Mouse (Mus musculus) forebrain, postnatal 0 days (tissue): ENCODE data around the gene Arsg. TPM values are rescaled to one million over a fixed set of nuclear protein-coding genes. Genes with fewer than 3 reads are reported as not detected.
"Not testable (repeated sequence)": the region's sequence is repeated elsewhere in the genome, so short reads cannot be mapped to it uniquely, and the experiment has no call there.

Experiments used
- ATAC-seq: fragments of 200-750 bp; cut with Nextera tagmentation; 2 replicates; pipeline ENCODE4 v1.8.0; 2017; ENCODE audit warnings: mild to moderate bottlenecking, moderate library complexity
- DNase-seq: peaks from one replicate; pipeline ENCODE4 v3.0.0-alpha.2; 2015
- H3K27ac ChIP-seq: fragments of 300-500 bp; sonication (generic); 2 replicates; pipeline ENCODE4 v1.5.1; 2014; ENCODE audit warnings: low read depth, mild to moderate bottlenecking, antibody characterized with exemption, low read length, moderate library complexity, mixed read lengths
- H3K27me3 ChIP-seq: fragments of 300-500 bp; sonication (generic); 2 replicates; pipeline ENCODE4 v1.6.1; 2014; ENCODE audit warnings: mild to moderate bottlenecking, low read length, mixed read lengths; ENCODE audit not compliant: insufficient read depth
- H3K36me3 ChIP-seq: fragments of 300-500 bp; sonication (generic); 2 replicates; pipeline ENCODE4 v1.6.1; 2014; ENCODE audit warnings: mild to moderate bottlenecking, moderate library complexity; ENCODE audit not compliant: insufficient read depth
- H3K4me1 ChIP-seq: fragments of 300-500 bp; sonication (generic); 2 replicates; pipeline ENCODE4 v1.6.1; 2014; ENCODE audit warnings: antibody characterized with exemption; ENCODE audit not compliant: insufficient read depth
- H3K4me2 ChIP-seq: fragments of 300-500 bp; sonication (generic); 2 replicates; pipeline ENCODE4 v1.6.1; 2014; ENCODE audit warnings: low read depth, mild to moderate bottlenecking, moderate library complexity
- H3K4me3 ChIP-seq: fragments of 300-500 bp; sonication (generic); 2 replicates; pipeline ENCODE4 v1.5.1; 2014; ENCODE audit warnings: low read depth, low read length, mixed read lengths
- H3K9ac ChIP-seq: fragments of 300-500 bp; sonication (generic); 2 replicates; pipeline ENCODE4 v1.6.1; 2014; ENCODE audit warnings: mild to moderate bottlenecking
- H3K9me3 ChIP-seq: fragments of 300-500 bp; sonication (generic); 2 replicates; pipeline ENCODE4 v1.6.1; 2016; ENCODE audit warnings: low read length
- CTCF ChIP-seq: sonication (generic); IDR thresholded peaks from 2 replicates; pipeline ENCODE4 v1.5.1; 2016; ENCODE audit warnings: antibody characterized with exemption, control low read depth, low read depth
- WGBS: fragments of 180-500 bp; shearing (Covaris S2); extraction: QIAGEN DNeasy Blood & Tissue Kit; methylation state at CpG from one replicate; pipeline ENCODE4 v1.1.7; 2014; 5-methylcytosine and 5-hydroxymethylcytosine counted together
- microRNA-seq, 2 experiments: library from miRNA; unstranded; fragments of <30 nt; microRNA quantifications; one replicate each; pipeline ENCODE4; 2016
- polyA plus RNA-seq: library from polyadenylated mRNA; unstranded; fragments of >200 nt; fragmentation: Nextera tagmentation; extraction: Ambion mirVana; gene quantifications from 2 replicates; pipeline ENCODE4 v1.2.1, GENCODE M21; 2015
- total RNA-seq: library from RNA; depleted of rRNA; stranded (reverse); fragments of >200 nt; gene quantifications from 2 replicates; pipeline ENCODE4 v1.2.3, GENCODE M21; 2014; rRNA removed

Arsg gene
- total and polyA plus RNA-seq, 2 experiments from 2014 or later = 5.3 to 7.8 TPM

GRCm38 (mm10) chr11:109616766-109617165, 143.6 kb downstream of the Arsg start:
- H3K4me2 ChIP-seq = no peak overlapping the region
- ATAC-seq (no peak), DNase-seq (no peak)
- H3K4me3 ChIP-seq = no peak overlapping the region
- 0 out of 2 replicates have a peak overlapping the region, but pooled peaks have one; percentile 40 for H3K27ac ChIP-seq
- H3K27me3 ChIP-seq = no peaks in the 10 kb centered on the region
- no peak overlapping the region; the same call in 1 of the 2 replicates for H3K9ac ChIP-seq
- no peaks in the 10 kb centered on the region for H3K9me3 ChIP-seq
- no peaks in the 10 kb centered on the region for H3K36me3 ChIP-seq
- 38% methylated on average over 4 of the region's 4 CpGs for WGBS
- H3K4me1 ChIP-seq = 0 out of 2 replicates have a peak, but pooled peaks cover 4% of the 10 kb centered on the region
- TF ChIP-seq CTCF = no peak

GRCm38 (mm10) chr11:109619055-109619454, 145.9 kb downstream of the Arsg start:
- H3K4me3 ChIP-seq, H3K36me3 ChIP-seq, ATAC-seq, H3K27ac ChIP-seq, H3K4me2 ChIP-seq, H3K4me1 ChIP-seq, DNase-seq, H3K27me3 ChIP-seq, H3K9me3 ChIP-seq, H3K9ac ChIP-seq: not testable (repeated sequence)
- peak; percentile 53 for TF ChIP-seq CTCF
- whole genome bisulfite sequencing = 39% methylated on average over 8 of the region's 8 CpGs

GRCm38 (mm10) chr11:109620356-109620755, 147.2 kb downstream of the Arsg start:
- Histone ChIP-seq H3K9ac (no peak overlapping the region), H3K27me3 (no peaks in the 10 kb centered on the region), H3K9me3 (no peaks in the 10 kb centered on the region), H3K27ac (no peak overlapping the region), H3K4me1 (no peaks in the 10 kb centered on the region), H3K4me3 (no peak overlapping the region), H3K4me2 (no peak overlapping the region), H3K36me3 (no peaks in the 10 kb centered on the region)
- DNase-seq (no peak), ATAC-seq (no peak)
- WGBS = 86% methylated on average over 6 of the region's 6 CpGs
- no peak for TF ChIP-seq CTCF

- DNase-seq (peak; percentile 83), ATAC-seq (no peak; the same call in 1 of the 2 replicates)
- Histone ChIP-seq H3K4me1 (no peaks in the 10 kb centered on the region), H3K36me3 (no peaks in the 10 kb centered on the region), H3K9me3 (no peaks in the 10 kb centered on the region), H3K27me3 (no peaks in the 10 kb centered on the region), H3K4me3 (no peak overlapping the region), H3K4me2 (no peak overlapping the region), H3K9ac (no peak overlapping the region), H3K27ac (no peak overlapping the region)
- TF ChIP-seq CTCF = peak; percentile 85
- WGBS = 17% methylated on average over 2 of the region's 2 CpGs
Measured at GRCm38 (mm10) chr11:109621183-109621582, 148.0 kb downstream of the Arsg start.

GRCm38 (mm10) chr11:109622518-109623037, 149.4 kb downstream of the Arsg start:
- Histone ChIP-seq H3K27ac (no peak overlapping the region), H3K36me3 (no peaks in the 10 kb centered on the region), H3K9me3 (no peaks in the 10 kb centered on the region), H3K27me3 (no peaks in the 10 kb centered on the region), H3K4me1 (no peaks in the 10 kb centered on the region), H3K4me2 (no peak overlapping the region), H3K4me3 (no peak overlapping the region), H3K9ac (no peak overlapping the region)
- ATAC-seq = no peak
- 40% methylated on average over 15 of the region's 15 CpGs for WGBS
- TF ChIP-seq CTCF = no peak
- no peak for DNase-seq

Small RNAs within 50 kb of the gene (microRNA-seq; reads per million reads assigned to microRNA genes)
- 0 reads per million in 2 experiments for gene Gm25540

Other genes with a start within 250 kb of the Arsg start
- 25.6 and 31.8 TPM in 2 replicates for gene Rgs9, start 175.2 kb upstream of the Arsg start, total RNA-seq
- gene Rgs9, start 175.2 kb upstream of the Arsg start, polyA plus RNA-seq = 12.2 and 15.3 TPM in 2 replicates
- 41.8 and 52.2 TPM in 2 replicates for gene Gna13, start 110.5 kb upstream of the Arsg start, total RNA-seq
- 25.9 and 30.4 TPM in 2 replicates for gene Gna13, start 110.5 kb upstream of the Arsg start, polyA plus RNA-seq
- gene 9930022D16Rik, start 59.5 kb upstream of the Arsg start, total RNA-seq = not detected in 2 replicates
- gene 9930022D16Rik, start 59.5 kb upstream of the Arsg start, polyA plus RNA-seq = not detected in 2 replicates
- 200 and 213 TPM in 2 replicates for gene Amz2, start 47.4 kb upstream of the Arsg start, total RNA-seq
- 45.5 and 46.2 TPM in 2 replicates for gene Amz2, start 47.4 kb upstream of the Arsg start, polyA plus RNA-seq
- 6.8 and 9.8 TPM in 2 replicates for gene Slc16a6, start 224 bp downstream of the Arsg start, total RNA-seq
- 5.4 and 6.9 TPM in 2 replicates for gene Slc16a6, start 224 bp downstream of the Arsg start, polyA plus RNA-seq
- 10.8 and 10.9 TPM in 2 replicates for gene Wipi1, start 138.6 kb downstream of the Arsg start, total RNA-seq
- gene Wipi1, start 138.6 kb downstream of the Arsg start, polyA plus RNA-seq = 11.8 and 16.5 TPM in 2 replicates
- gene Prkar1a, start 176.0 kb downstream of the Arsg start, total RNA-seq = 231 and 294 TPM in 2 replicates
- 418 and 468 TPM in 2 replicates for gene Prkar1a, start 176.0 kb downstream of the Arsg start, polyA plus RNA-seq
- gene Fam20a, start 248.9 kb downstream of the Arsg start, total RNA-seq = 2.8 and 4.3 TPM in 2 replicates
- 4.0 and 4.6 TPM in 2 replicates for gene Fam20a, start 248.9 kb downstream of the Arsg start, polyA plus RNA-seq